Mouse (Mus musculus) forebrain, embryonic 11.5 days (tissue): ENCODE data around the gene Pde10a. TPM values are rescaled to one million over a fixed set of nuclear protein-coding genes. Genes with fewer than 3 reads are reported as not detected.

Source experiments
- ATAC-seq: fragments of 200-750 bp; cut with Nextera tagmentation; replicated peaks from 2 replicates; pipeline ENCODE4 v1.8.0; 2017; ENCODE audit warnings: moderate TSS enrichment; ENCODE audit not compliant: low FRiP score
- DNase-seq: peaks from one replicate; pipeline ENCODE4 v3.0.0-alpha.2; 2017; ENCODE audit warnings: low spot score
- H3K27ac ChIP-seq: fragments of 300-500 bp; sonication (generic); 2 replicates; pipeline ENCODE4 v1.5.1; 2014; ENCODE audit warnings: low read depth, low read length
- H3K27me3 ChIP-seq: fragments of 300-500 bp; sonication (generic); 2 replicates; pipeline ENCODE4 v1.6.1; 2014; ENCODE audit warnings: mild to moderate bottlenecking, low read length, mixed read lengths; ENCODE audit not compliant: control insufficient read depth, insufficient read depth
- H3K36me3 ChIP-seq: fragments of 300-500 bp; sonication (generic); 2 replicates; pipeline ENCODE4 v1.6.1; 2014; ENCODE audit warnings: mild to moderate bottlenecking, low read length, moderate library complexity, mixed read lengths; ENCODE audit not compliant: control insufficient read depth, insufficient read depth
- H3K4me1 ChIP-seq: fragments of 300-500 bp; sonication (generic); replicated peaks from 2 replicates; pipeline ENCODE4 v1.6.1; 2014; ENCODE audit warnings: low read length, mixed read lengths; ENCODE audit not compliant: control insufficient read depth, insufficient read depth
- H3K4me2 ChIP-seq: fragments of 300-500 bp; sonication (generic); 2 replicates; pipeline ENCODE4 v1.6.1; 2014; ENCODE audit warnings: low read depth, mild to moderate bottlenecking, low read length, moderate library complexity, mixed read lengths; ENCODE audit not compliant: severe bottlenecking
- H3K4me3 ChIP-seq: fragments of 300-500 bp; sonication (generic); 2 replicates; pipeline ENCODE4 v1.5.1; 2014; ENCODE audit warnings: low read depth, low read length
- H3K9ac ChIP-seq: fragments of 300-500 bp; sonication (generic); 2 replicates; pipeline ENCODE4 v1.6.1; 2014; ENCODE audit warnings: low read length
- H3K9me3 ChIP-seq: fragments of 300-500 bp; sonication (generic); 2 replicates; pipeline ENCODE4 v1.6.1; 2016; ENCODE audit warnings: low read length, mixed read lengths; ENCODE audit not compliant: control insufficient read depth
- WGBS: fragments of 180-500 bp; shearing (Covaris S2); extraction: QIAGEN DNeasy Blood & Tissue Kit; methylation state at CpG from one replicate; pipeline ENCODE4 v1.1.7; 2014; 5-methylcytosine and 5-hydroxymethylcytosine counted together
- polyA plus RNA-seq: library from polyadenylated mRNA; unstranded; fragments of >200 nt; fragmentation: Nextera tagmentation; extraction: Ambion mirVana; gene quantifications from 2 replicates; pipeline ENCODE4 v1.2.1, GENCODE M21; 2014

Gene Pde10a
- polyA plus RNA-seq, 1 experiment from 2014 or later = 9.0 TPM

DNA sequence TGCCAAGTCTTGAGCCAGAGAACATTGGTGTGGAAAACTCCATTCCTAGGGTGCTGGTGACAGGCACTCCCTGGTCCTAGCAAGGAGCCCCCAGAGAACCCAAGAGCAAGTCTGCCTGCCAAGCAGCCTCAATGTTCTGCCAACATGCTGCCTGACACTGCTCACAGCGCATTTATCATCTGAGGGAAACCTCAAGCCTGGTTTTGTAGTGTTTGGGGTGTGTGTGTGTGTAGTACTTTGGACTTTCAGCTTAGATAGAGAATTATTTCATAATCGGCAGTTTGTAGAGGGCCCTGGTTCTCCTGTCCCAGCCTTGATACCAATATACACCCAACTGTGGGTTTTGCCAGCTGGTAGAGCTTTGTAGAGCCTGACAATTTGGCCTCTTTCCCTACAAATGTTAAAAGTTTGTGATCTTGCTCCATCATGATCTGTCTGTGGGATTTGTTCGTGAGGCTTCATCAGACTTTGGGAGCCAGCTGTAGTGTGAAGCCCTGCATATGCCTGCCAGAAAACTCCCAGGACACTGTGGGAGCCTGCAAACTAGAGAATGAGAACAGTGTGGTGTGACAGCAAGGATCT is 127.6 kb downstream of the Pde10a start:
- Histone ChIP-seq H3K27ac (no peak overlapping the region), H3K27me3 (no peaks in the 10 kb centered on the region), H3K4me1 (no peaks in the 10 kb centered on the region), H3K36me3 (no peaks in the 10 kb centered on the region), H3K9me3 (no peaks in the 10 kb centered on the region), H3K9ac (no peak overlapping the region), H3K4me3 (no peak overlapping the region), H3K4me2 (no peak overlapping the region)
- 90% methylated on average over 3 of the region's 3 CpGs for WGBS
- ATAC-seq (no peak), DNase-seq (no peak)

GRCm38 (mm10) chr17:8657661-8658060 is 132.5 kb downstream of the Pde10a start:
- ATAC-seq (no peak), DNase-seq (no peak)
- Histone ChIP-seq H3K9ac (no peak overlapping the region), H3K36me3 (no peaks in the 10 kb centered on the region), H3K9me3 (no peaks in the 10 kb centered on the region), H3K27ac (no peak overlapping the region), H3K27me3 (no peaks in the 10 kb centered on the region), H3K4me1 (no peaks in the 10 kb centered on the region), H3K4me2 (no peak overlapping the region), H3K4me3 (no peak overlapping the region)
- 82% methylated on average over 9 of the region's 9 CpGs for WGBS

- Histone ChIP-seq H3K27ac (no peak overlapping the region), H3K9ac (no peak overlapping the region), H3K36me3 (no peaks in the 10 kb centered on the region), H3K4me3 (no peak overlapping the region), H3K9me3 (no peaks in the 10 kb centered on the region), H3K4me1 (no peaks in the 10 kb centered on the region), H3K27me3 (no peaks in the 10 kb centered on the region), H3K4me2 (no peak overlapping the region)
- 65% methylated on average over 16 of the region's 16 CpGs for WGBS
- no peak for DNase-seq
- ATAC-seq = no peak
Measured at GRCm38 (mm10) chr17:8658751-8659454, 133.7 kb downstream of the Pde10a start.

- ATAC-seq (no peak), DNase-seq (no peak)
- H3K4me1 ChIP-seq = no peaks in the 10 kb centered on the region
- H3K36me3 ChIP-seq = no peaks in the 10 kb centered on the region
- 64% methylated on average over 5 of the region's 5 CpGs for WGBS
- no peak overlapping the region for H3K27ac ChIP-seq
- H3K27me3 ChIP-seq = no peaks in the 10 kb centered on the region
- H3K4me2 ChIP-seq = no peak overlapping the region
- no peak overlapping the region for H3K9ac ChIP-seq
- no peak overlapping the region for H3K4me3 ChIP-seq
- no peaks in the 10 kb centered on the region for H3K9me3 ChIP-seq
Measured at GRCm38 (mm10) chr17:8666912-8667311, 141.7 kb downstream of the Pde10a start.

DNA sequence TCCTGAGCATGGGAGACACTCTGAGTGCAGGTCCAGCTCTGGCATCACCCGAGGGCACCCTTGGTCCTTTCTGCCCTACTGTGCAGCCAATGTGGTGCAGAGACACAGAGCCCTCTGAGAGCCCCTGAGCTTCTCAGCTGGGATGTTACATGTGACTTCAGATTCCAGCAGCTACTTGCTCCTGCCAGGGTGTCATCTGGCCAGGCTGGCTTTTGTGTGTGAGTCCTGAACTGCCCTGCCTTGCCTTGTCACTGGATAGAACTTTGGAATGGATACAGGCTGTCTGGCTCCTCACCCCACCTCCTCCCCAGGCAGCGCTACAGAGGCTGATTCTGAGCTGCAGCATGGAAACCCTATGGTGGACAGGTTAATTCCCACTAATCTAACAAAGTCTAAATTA is 149.5 kb downstream of the Pde10a start:
- H3K4me3 ChIP-seq = no peak overlapping the region
- H3K27me3 ChIP-seq = no peaks in the 10 kb centered on the region
- no peak for ATAC-seq
- no peaks in the 10 kb centered on the region for H3K4me1 ChIP-seq
- H3K4me2 ChIP-seq = no peak overlapping the region
- DNase-seq = no peak
- 79% methylated on average over 2 of the region's 2 CpGs for WGBS
- H3K9ac ChIP-seq = no peak overlapping the region
- no peaks in the 10 kb centered on the region for H3K9me3 ChIP-seq
- H3K36me3 ChIP-seq = no peaks in the 10 kb centered on the region
- H3K27ac ChIP-seq = no peak overlapping the region

- H3K4me3 ChIP-seq = no peak overlapping the region
- ATAC-seq (no peak), DNase-seq (peak; percentile 35)
- H3K27ac ChIP-seq = no peak overlapping the region
- H3K36me3 ChIP-seq = no peaks in the 10 kb centered on the region
- no peaks in the 10 kb centered on the region for H3K9me3 ChIP-seq
- no peaks in the 10 kb centered on the region for H3K4me1 ChIP-seq
- H3K4me2 ChIP-seq = no peak overlapping the region
- no peaks in the 10 kb centered on the region for H3K27me3 ChIP-seq
- 75% methylated on average over 7 of the region's 7 CpGs for WGBS
- no peak overlapping the region for H3K9ac ChIP-seq
Measured at GRCm38 (mm10) chr17:8686356-8686755, 161.2 kb downstream of the Pde10a start.

GRCm38 (mm10) chr17:8688096-8688495 is 162.9 kb downstream of the Pde10a start:
- no peaks in the 10 kb centered on the region for H3K36me3 ChIP-seq
- WGBS = 77% methylated on average over 3 of the region's 3 CpGs
- no peak overlapping the region for H3K27ac ChIP-seq
- H3K4me1 ChIP-seq = no peaks in the 10 kb centered on the region
- H3K4me2 ChIP-seq = no peak overlapping the region
- DNase-seq (no peak), ATAC-seq (no peak)
- no peak overlapping the region for H3K9ac ChIP-seq
- H3K27me3 ChIP-seq = no peaks in the 10 kb centered on the region
- no peaks in the 10 kb centered on the region for H3K9me3 ChIP-seq
- no peak overlapping the region for H3K4me3 ChIP-seq

DNA sequence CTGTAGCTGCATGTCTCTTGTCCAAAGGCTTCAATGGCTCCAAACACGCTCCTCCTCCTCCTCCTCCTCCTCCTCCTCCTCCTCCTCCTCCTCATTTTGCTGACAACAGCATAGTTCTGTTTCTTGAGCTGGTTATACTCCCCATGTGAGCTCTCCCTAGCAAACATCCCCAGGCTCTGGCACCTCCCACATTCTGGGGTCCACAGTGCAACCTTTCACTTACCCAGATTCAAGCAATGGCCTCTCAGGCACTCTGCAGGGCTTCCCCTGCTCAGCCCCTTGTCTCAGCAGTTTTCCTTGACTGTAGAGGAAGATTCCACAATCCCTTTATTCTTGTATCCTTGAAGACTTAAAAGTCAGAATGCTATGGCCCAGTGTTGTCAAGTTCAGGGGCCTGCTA is 173.1 kb downstream of the Pde10a start:
- Histone ChIP-seq H3K4me3 (no peak overlapping the region), H3K27me3 (no peaks in the 10 kb centered on the region), H3K4me1 (no peaks in the 10 kb centered on the region), H3K9ac (no peak overlapping the region), H3K9me3 (no peaks in the 10 kb centered on the region), H3K36me3 (no peaks in the 10 kb centered on the region), H3K4me2 (no peak overlapping the region), H3K27ac (no peak overlapping the region)
- no CpG with 5 or more reads among the region's 1 CpGs for WGBS
- ATAC-seq (no peak), DNase-seq (peak; percentile 3)

DNA sequence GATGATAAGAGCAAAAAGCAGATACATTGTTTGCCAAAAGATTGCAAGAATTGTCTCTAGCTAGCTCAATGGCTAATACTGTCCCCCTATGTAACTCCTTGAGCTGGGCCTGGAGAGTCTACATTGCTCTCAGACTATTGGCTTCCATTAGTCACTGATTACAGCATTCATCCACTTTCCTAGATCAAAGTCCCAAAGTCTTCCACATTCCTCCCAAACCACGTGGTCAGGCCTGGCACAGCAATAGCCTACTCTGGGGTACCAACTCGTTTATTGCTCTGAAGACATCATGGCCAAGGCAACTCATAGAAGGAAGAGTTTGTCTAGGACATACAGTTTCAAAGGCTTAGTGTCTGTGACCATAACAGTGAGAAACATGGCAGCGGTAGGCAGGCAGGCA is 173.6 kb downstream of the Pde10a start:
- no peak overlapping the region for H3K4me2 ChIP-seq
- no peak overlapping the region for H3K9ac ChIP-seq
- no peaks in the 10 kb centered on the region for H3K4me1 ChIP-seq
- no peak overlapping the region for H3K27ac ChIP-seq
- 76% methylated on average over 3 of the region's 3 CpGs for WGBS
- no peaks in the 10 kb centered on the region for H3K27me3 ChIP-seq
- DNase-seq (no peak), ATAC-seq (no peak)
- no peaks in the 10 kb centered on the region for H3K36me3 ChIP-seq
- H3K4me3 ChIP-seq = no peak overlapping the region
- H3K9me3 ChIP-seq = no peaks in the 10 kb centered on the region
